Mouse (Mus musculus) ES-E14 (cell line): Measurements from ENCODE around the gene Arl4a.

Source experiments
- CHD2 ChIP-seq: IDR thresholded peaks from 2 replicates; pipeline ENCODE4 v1.6.1; 2014; ENCODE audit warnings: mild to moderate bottlenecking, low read depth, low read length, inconsistent platforms
- ZC3H11A ChIP-seq: IDR thresholded peaks from 2 replicates; pipeline ENCODE4 v1.6.1; 2012; ENCODE audit warnings: low read depth, mild to moderate bottlenecking, inconsistent platforms, low read length, borderline replicate concordance
- ZNF384 ChIP-seq: IDR thresholded peaks from 2 replicates; pipeline ENCODE4 v1.6.1; 2012; ENCODE audit warnings: low read depth, low read length, inconsistent platforms

DNA sequence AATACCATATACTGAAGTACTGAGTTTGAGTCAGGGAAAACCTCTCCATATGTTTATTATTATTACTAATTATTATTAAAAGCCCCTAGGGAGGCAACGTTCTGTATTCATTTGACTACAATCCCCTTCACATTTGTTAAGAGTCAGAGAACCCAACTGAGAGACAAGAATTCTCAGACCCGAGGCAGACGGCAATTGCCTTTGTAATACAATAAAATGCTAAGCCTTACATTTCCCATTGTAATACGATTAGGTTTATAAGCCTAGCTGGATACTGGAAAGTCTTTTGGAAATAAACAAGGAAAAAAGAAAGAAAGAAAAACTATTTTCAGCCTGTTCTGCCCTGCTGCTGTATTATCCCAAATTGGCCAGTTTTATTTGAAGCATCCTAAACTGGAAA lies 40.2 kb downstream of the Arl4a start:
- TF ChIP-seq ZC3H11A (no peak), ZNF384 (no peak), CHD2 (no peak; the same call in 1 of the 2 replicates)
